Mouse (Mus musculus) hindbrain, embryonic 16.5 days (tissue): Measurements from ENCODE around the gene Tnfaip1. TPM values are rescaled to one million over a fixed set of nuclear protein-coding genes. Genes with fewer than 3 reads are reported as not detected.

Experiments
- polyA plus RNA-seq: library from polyadenylated mRNA; unstranded; fragments of >200 nt; fragmentation: Nextera tagmentation; extraction: Ambion mirVana; gene quantifications from 2 replicates; pipeline ENCODE4 v1.2.1, GENCODE M21; 2015

The Tnfaip1 gene
- polyA plus RNA-seq, 1 experiment from 2014 or later: 69.3 TPM

Other genes with a start within 250 kb of the Tnfaip1 start
- 0.16 and 0.40 TPM in 2 replicates for gene BC030499, start 245.5 kb downstream of the Tnfaip1 start, polyA plus RNA-seq
- 10.5 and 11.2 TPM in 2 replicates for gene Spag5, start 234.8 kb downstream of the Tnfaip1 start, polyA plus RNA-seq
- 390 and 562 TPM in 2 replicates for gene Aldoc, start 213.4 kb downstream of the Tnfaip1 start, polyA plus RNA-seq
- 101 and 107 TPM in 2 replicates for gene Pigs, start 207.9 kb downstream of the Tnfaip1 start, polyA plus RNA-seq
- 86.5 and 91.1 TPM in 2 replicates for gene Unc119, start 192.8 kb downstream of the Tnfaip1 start, polyA plus RNA-seq
- not detected in 2 replicates for gene Foxn1, start 149.8 kb downstream of the Tnfaip1 start, polyA plus RNA-seq
- gene Slc13a2, start 114.1 kb downstream of the Tnfaip1 start, polyA plus RNA-seq: not detected in 2 replicates
- 27.8 and 31.1 TPM in 2 replicates for gene Slc46a1, start 70.6 kb downstream of the Tnfaip1 start, polyA plus RNA-seq
- 43.5 and 51.3 TPM in 2 replicates for gene Sarm1, start 38.6 kb downstream of the Tnfaip1 start, polyA plus RNA-seq
- 150 and 176 TPM in 2 replicates for gene Vtn, start 37.2 kb downstream of the Tnfaip1 start, polyA plus RNA-seq
- 0.11 and 0.20 TPM in 2 replicates for gene Sebox, start 32.9 kb downstream of the Tnfaip1 start, polyA plus RNA-seq
- gene Tmem199, start 24.2 kb downstream of the Tnfaip1 start, polyA plus RNA-seq: 87.9 and 95.5 TPM in 2 replicates
- gene Poldip2, start 24.1 kb downstream of the Tnfaip1 start, polyA plus RNA-seq: 189 and 196 TPM in 2 replicates
- gene Ift20, start within 50 bp of the Tnfaip1 start, polyA plus RNA-seq: 118 and 124 TPM in 2 replicates
- 44.0 and 48.3 TPM in 2 replicates for gene Tmem97, start 14.4 kb upstream of the Tnfaip1 start, polyA plus RNA-seq
- gene Nlk, start 161.0 kb upstream of the Tnfaip1 start, polyA plus RNA-seq: 19.4 and 20.7 TPM in 2 replicates
- gene Ccnq, start 215.4 kb upstream of the Tnfaip1 start, polyA plus RNA-seq: 29.0 and 29.6 TPM in 2 replicates